Mouse (Mus musculus): Measurements from ENCODE around the gene Dus3l. TPM values are rescaled to one million over a fixed set of nuclear protein-coding genes. Genes with fewer than 3 reads are reported as not detected.

Gene Dus3l
- total RNA-seq, 2 experiments from 2014 or later: 63.4 to 68.8 TPM

- no peak for DNase-seq (ENCODE audit: low spot score in 2 of 2)
Observed at GRCm38 (mm10) chr17:56788886-56789285, 24.3 kb downstream of the Dus3l start.

DNA sequence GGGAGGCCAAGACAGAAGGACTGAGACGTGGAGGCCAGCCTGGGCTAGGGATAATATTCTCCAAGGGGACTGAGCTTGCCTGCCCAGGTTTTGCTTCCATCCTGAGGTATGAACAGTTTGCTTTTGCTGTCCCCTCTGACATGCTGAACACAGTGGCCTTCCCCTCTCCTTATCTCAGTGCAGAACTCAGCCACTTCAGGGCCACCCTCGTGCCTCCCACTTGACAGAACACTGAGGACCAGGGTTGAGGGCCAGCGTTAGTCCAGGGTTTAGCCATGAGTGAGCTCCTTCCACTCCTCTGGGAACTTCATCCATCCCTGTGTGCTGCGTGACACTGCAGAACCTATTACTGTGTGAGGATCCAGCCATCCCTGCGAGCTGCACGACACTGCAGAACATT, 24.7 kb downstream of the Dus3l start:
- no peak for DNase-seq (ENCODE audit: low spot score in 2 of 2)

DNA sequence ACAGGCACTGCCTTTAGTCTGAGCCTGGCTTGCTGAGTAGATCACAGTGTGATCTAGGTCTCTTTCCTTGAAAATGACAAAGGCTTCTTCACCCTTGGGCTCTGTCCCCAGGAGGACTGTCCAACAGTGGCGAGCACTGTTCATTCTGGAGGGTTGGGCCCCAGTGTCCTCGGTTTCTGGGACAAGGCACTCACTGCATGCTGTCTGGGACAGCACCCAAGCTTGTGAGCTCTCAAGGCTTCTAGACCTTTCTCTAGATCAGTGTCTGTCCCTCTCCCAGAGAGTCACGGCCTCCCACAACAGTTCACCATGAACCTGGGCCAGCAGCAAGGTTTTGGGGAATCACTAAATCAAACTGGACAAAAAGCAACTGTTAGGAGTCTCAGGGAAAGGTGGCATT, 28.0 kb downstream of the Dus3l start:
- DNase-seq (ENCODE audit: low spot score in 2 of 2): no peak

- no peak for DNase-seq (ENCODE audit: low spot score in 2 of 2)
Observed at GRCm38 (mm10) chr17:56793614-56794319, 29.2 kb downstream of the Dus3l start.

DNA sequence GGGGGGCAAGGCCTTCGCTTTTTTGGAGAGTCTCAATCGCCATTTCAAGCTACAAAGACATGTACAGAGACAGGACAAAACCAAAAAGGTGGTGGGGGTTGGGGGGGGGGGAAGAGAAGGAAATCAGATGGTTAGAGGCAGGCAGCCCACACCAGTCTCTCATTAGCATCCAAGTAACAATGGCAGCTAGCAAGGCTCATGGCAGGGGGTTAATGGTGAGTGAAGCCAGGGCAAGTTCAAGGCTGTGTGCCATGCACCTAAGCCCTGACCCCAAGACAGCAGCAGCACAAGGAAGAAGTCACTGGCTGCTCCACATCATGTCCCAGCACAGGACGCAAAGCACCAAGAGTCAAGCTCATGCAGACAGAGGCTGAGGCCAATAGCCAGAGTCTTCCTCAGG, 34.7 kb downstream of the Dus3l start:
- DNase-seq (ENCODE audit: low spot score in 2 of 2): no peak

DNA sequence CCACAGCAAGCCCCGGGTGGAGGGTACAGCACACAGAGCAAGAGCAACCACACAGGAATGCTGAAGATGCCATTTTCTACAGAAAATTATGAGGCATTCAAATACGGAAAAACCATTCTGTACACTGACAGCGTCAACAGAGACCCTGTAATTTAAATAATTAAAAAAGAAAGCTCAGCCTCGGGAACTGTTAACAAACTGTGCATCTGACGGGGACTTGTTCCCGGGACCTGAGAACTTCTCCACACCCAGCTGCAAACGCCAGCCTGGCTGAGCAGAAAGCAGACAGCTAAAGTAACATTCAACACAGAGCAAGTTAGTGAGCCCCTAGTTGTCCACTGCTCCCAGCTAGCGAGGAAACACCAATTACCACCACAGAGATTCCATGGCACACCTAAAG, 37.5 kb downstream of the Dus3l start:
- DNase-seq (ENCODE audit: low spot score in 2 of 2): no peak

- DNase-seq (ENCODE audit: low spot score in 2 of 2): no peak
Observed at GRCm38 (mm10) chr17:56804952-56805351, 40.4 kb downstream of the Dus3l start.

GRCm38 (mm10) chr17:56805784-56806183, 41.2 kb downstream of the Dus3l start:
- DNase-seq (ENCODE audit: low spot score in 2 of 2): no peak

GRCm38 (mm10) chr17:56808518-56808917, 44.0 kb downstream of the Dus3l start:
- DNase-seq (ENCODE audit: low spot score in 2 of 2): peak; percentile 77 to 91

DNA sequence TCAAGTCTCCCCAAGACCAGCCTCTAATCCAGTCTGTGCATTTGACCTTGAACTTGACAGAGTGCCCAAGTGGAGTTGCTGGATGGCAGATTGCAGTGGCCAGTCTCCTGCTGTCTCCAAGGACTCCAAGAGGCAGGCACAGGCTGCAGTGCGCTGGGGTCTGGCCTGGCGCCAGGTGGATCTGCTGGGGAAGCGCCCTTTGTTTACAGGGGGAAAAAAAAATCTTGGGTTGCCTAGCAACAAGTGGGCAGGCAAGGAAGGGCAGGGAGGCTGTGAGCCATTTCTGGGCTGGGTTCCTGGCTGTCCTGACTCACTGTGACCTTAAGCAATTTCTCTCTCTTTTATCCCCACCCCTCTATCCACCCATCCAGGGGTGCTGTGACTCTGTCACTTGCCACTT, 45.7 kb downstream of the Dus3l start:
- peak; percentile 64 to 80 for DNase-seq (ENCODE audit: low spot score in 2 of 2)

- peak; percentile 80 to 91 for DNase-seq (ENCODE audit: low spot score in 2 of 2)
Observed at GRCm38 (mm10) chr17:56814316-56815056, 49.9 kb downstream of the Dus3l start.

DNA sequence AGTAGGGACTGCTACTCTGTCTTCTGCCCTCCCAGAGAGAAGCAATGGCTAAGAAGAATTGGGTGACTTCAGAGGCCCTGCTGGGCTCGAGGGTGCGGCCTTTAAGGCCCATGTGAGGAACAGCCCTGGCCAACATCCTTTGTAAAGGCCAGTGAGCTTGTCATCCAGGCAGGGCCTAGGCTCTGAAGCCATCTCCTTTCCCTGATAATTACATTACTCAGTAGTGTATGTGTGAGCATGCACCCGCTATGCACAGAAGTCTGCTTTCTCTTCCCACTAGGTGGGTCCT, 50.4 kb downstream of the Dus3l start:
- DNase-seq (ENCODE audit: low spot score in 2 of 2): no peak

DNA sequence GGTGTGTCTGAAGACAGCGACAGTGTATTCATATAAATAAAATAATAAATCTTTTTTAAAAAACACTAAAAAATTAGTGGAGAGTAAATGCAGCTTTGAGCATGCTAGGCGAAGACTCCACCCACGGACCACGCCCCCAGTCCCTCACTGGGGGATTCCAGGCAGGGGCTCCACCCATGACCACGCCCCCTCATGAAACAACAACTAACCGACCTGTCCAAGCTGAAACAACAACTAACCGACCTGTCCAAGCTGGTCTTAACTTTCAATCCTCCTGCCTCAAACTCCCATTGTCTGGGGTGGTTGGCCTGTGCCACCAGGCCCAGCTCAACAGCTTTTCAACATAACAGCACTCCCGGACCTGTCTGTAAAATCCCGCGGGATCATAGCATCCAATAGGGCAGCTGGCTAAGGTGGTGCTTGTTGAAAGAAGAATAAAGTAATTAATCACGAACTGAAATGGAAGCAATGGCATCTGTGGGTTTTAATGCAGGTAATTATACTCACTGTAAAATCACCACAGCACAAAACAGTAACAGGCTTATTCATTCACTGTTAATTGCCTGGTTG, 53.6 kb downstream of the Dus3l start:
- DNase-seq (ENCODE audit: low spot score in 2 of 2): no peak

DNA sequence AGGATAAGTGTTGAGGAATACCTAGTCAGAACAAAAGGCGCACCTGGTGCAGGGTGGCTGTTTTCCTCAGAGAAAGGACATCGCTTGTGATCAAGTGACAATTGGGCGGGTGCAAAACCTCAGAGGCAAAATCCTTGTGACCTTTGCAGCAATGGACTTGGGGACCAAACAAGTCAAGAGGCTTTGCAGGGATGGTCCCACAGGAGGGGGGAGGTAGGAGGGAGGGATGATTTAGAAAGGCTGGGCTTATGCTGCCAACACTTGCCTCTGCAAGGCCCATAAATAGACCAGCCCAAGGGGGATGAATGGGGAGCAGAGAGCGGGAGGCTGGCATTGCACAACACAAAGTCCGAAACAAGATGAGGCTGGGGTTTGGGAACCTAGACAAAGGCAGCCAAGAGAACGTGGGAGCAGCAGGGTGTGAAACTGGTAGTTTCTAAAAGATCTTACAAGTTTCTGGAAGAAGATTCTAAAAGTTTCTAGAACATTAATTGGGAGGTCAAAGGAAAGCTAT, 54.5 kb downstream of the Dus3l start:
- no peak for DNase-seq (ENCODE audit: low spot score in 2 of 2)

Other genes starting within 250 kb of the Dus3l start
- gene Gm20219, start 210.4 kb upstream of the Dus3l start, total RNA-seq (2021): 1 to 10 TPM; 2.6 to 4.0 TPM
- 100 to 1,000 TPM; 116 to 133 TPM for gene Safb2, start 180.2 kb upstream of the Dus3l start, total RNA-seq (2021)
- gene Safb, start 179.9 kb upstream of the Dus3l start, total RNA-seq (2021): 100 to 1,000 TPM; 162 to 163 TPM
- 100 to 1,000 TPM; 143 to 147 TPM for gene 2410015M20Rik, start 155.0 kb upstream of the Dus3l start, total RNA-seq (2021)
- 100 to 1,000 TPM; 414 to 418 TPM for gene Rpl36, start 151.3 kb upstream of the Dus3l start, total RNA-seq (2021)
- gene Lonp1, start 137.9 kb upstream of the Dus3l start, total RNA-seq (2021): 10 to 100 TPM; 60.1 to 61.6 TPM
- 1 to 10 TPM; 1.1 to 1.3 TPM for gene Catsperd, start 136.6 kb upstream of the Dus3l start, total RNA-seq (2021)
- gene Ranbp3, start 91.5 kb upstream of the Dus3l start, total RNA-seq (2021): 10 to 100 TPM; 87.2 to 89.0 TPM
- gene Ndufa11, start 47.0 kb upstream of the Dus3l start, total RNA-seq (2021): 100 to 1,000 TPM; 213 to 228 TPM
- 10 to 100 TPM in 1 of 2 experiments, 1 to 10 TPM in 1; 9.6 to 10.2 TPM for gene Vmac, start 46.7 kb upstream of the Dus3l start, total RNA-seq (2021)
- 1 to 10 TPM; 1.6 to 3.4 TPM for gene Nrtn, start 7.2 kb upstream of the Dus3l start, total RNA-seq (2021)
- gene Prr22, start 5.5 kb downstream of the Dus3l start, total RNA-seq (2021): 1 to 10 TPM in 1 of 2 experiments, under 1 TPM in 1; 0.99 to 1.2 TPM
- gene Rfx2, start 66.3 kb downstream of the Dus3l start, total RNA-seq (2021): 1 to 10 TPM; 4.8 to 5.7 TPM
- gene Acsbg2, start 109.7 kb downstream of the Dus3l start, total RNA-seq (2021): not detected
- under 1 TPM in 1 of 2 experiments, not detected in 1; 0.15 TPM for gene 1700061G19Rik, start 110.7 kb downstream of the Dus3l start, total RNA-seq (2021)
- gene Mllt1, start 170.7 kb downstream of the Dus3l start, total RNA-seq (2021): 10 to 100 TPM; 96.2 to 98.2 TPM
- gene Acer1, start 217.4 kb downstream of the Dus3l start, total RNA-seq (2021): not detected
- 10 to 100 TPM; 68.6 to 75.6 TPM for gene Clpp, start 225.5 kb downstream of the Dus3l start, total RNA-seq (2021)
- 10 to 100 TPM; 25.8 to 27.6 TPM for gene Alkbh7, start 232.6 kb downstream of the Dus3l start, total RNA-seq (2021)
- gene Pspn, start 235.3 kb downstream of the Dus3l start, total RNA-seq (2021): not detected
- 10 to 100 TPM; 67.3 to 68.6 TPM for gene Gtf2f1, start 246.5 kb downstream of the Dus3l start, total RNA-seq (2021)
- gene Gm17949, start 246.7 kb downstream of the Dus3l start, total RNA-seq (2021): under 1 TPM; 0.37 to 0.38 TPM